Mouse (Mus musculus) small intestine, adult 2 months (tissue): Measurements from ENCODE around the gene Dnajc7.

ENCODE experiments used
- CTCF ChIP-seq: fragments of 200-500 bp; IDR thresholded peaks from 2 replicates; pipeline ENCODE4 v1.5.1; 2012; ENCODE audit warnings: low read depth, mild to moderate bottlenecking, control low read depth, inconsistent platforms, low read length, moderate library complexity, mixed read lengths; ENCODE audit not compliant: insufficient replicate concordance, insufficient read length; ENCODE audit errors: extremely low read depth
- POLR2A ChIP-seq: fragments of 200-500 bp; IDR thresholded peaks from 2 replicates; pipeline ENCODE4 v1.6.1; 2012; ENCODE audit warnings: low read depth, mild to moderate bottlenecking, control low read depth, inconsistent platforms, low read length, moderate library complexity

DNA sequence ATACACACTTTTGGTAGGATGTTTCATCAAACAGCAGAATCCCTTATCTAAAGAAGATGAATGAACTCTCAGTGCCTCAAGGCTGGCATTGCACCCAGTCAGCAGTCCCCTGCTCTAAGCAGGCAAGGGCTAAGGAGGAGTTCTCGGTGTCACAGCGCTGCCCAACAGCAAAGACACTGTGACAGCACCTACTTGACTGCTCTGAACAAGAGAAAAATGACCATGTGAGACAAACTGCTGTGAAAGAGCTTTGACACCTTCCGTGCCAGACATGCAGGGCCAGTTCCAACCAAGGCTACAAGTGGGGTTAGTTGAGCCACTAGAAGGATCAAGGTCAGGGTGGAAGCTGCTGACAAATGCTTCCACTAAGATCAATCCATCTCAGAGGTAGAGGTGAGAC, 34.8 kb downstream of the Dnajc7 start:
- TF ChIP-seq CTCF (no peak), POLR2A (no peak)
